ENCODE assay signal across 34 mouse cellular contexts in genomic region chr6:87484806-87485205, GRCm38 (mm10). TPM values are rescaled to one million over a fixed set of nuclear protein-coding genes. Genes with fewer than 3 reads are reported as not detected.
DNase-seq lines count a peak whose midpoint lies in the region; ATAC-seq and TF ChIP-seq lines count a peak whose summit lies in the region.
"Had no signal": no experiment of that assay in that cellular context is flagged by ENCODE, and none has a peak within 500 bp of the region (broad histone marks: within the 10 kb centered on the region; RNA-seq: fewer than 3 reads in every experiment).

No protein-coding gene starts in this region.

- H3K27ac ChIP-seq in lung, embryonic 15.5 days, result peak overlapping the region; percentile 47; the same call in 1 of the 2 replicates
- no peak overlapping the region for H3K27ac ChIP-seq in forebrain, embryonic 11.5 days (ENCODE audit: low read depth, low read length)
- H3K27ac ChIP-seq: forebrain, embryonic 15.5 days; heart, embryonic 10.5 days; heart, embryonic 15.5 days; hindbrain, embryonic 12.5 days; hindbrain, postnatal 0 days; intestine, embryonic 15.5 days; kidney, postnatal 0 days; limb, embryonic 13.5 days; midbrain, embryonic 10.5 days; neural tube, embryonic 12.5 days had no signal

- H3K9ac ChIP-seq in lung, embryonic 15.5 days, result no peak overlapping the region
- no peak overlapping the region for H3K9ac ChIP-seq in forebrain, embryonic 11.5 days (ENCODE audit: low read length)
- H3K9ac ChIP-seq: forebrain, embryonic 15.5 days; heart, embryonic 15.5 days; hindbrain, embryonic 12.5 days; intestine, embryonic 15.5 days; limb, embryonic 13.5 days; neural tube, embryonic 12.5 days had no signal

- no peaks in the 10 kb centered on the region for H3K27me3 ChIP-seq in lung, embryonic 15.5 days
- H3K27me3 ChIP-seq in Patski, result no peaks in the 10 kb centered on the region
- no peaks in the 10 kb centered on the region for H3K27me3 ChIP-seq in forebrain, embryonic 11.5 days (ENCODE audit: control insufficient read depth, insufficient read depth, low read length)
- H3K27me3 ChIP-seq: forebrain, embryonic 15.5 days; hindbrain, embryonic 12.5 days; limb, embryonic 13.5 days; neural tube, embryonic 12.5 days had no signal

- POLR2A ChIA-PET in Patski (lab: Charles Lee), result no interaction called here

- TF ChIP-seq CTCF in lung, adult 2 months (IDR thresholded peaks at IDR 0.05; ENCODE audit: insufficient read depth, low read length), result no peak
- TF ChIP-seq CTCF in Patski (IDR thresholded peaks at IDR 0.05), result no peak

- H3K9me3 ChIP-seq in lung, embryonic 15.5 days, result no peaks in the 10 kb centered on the region
- H3K9me3 ChIP-seq in forebrain, embryonic 11.5 days (ENCODE audit: control insufficient read depth, low read length), result no peaks in the 10 kb centered on the region
- H3K9me3 ChIP-seq: forebrain, embryonic 15.5 days; heart, embryonic 10.5 days; heart, embryonic 15.5 days; hindbrain, embryonic 12.5 days; intestine, embryonic 15.5 days; limb, embryonic 13.5 days; midbrain, embryonic 10.5 days; neural tube, embryonic 12.5 days had no signal

- H3K4me2 ChIP-seq in lung, embryonic 15.5 days, result no peak overlapping the region
- H3K4me2 ChIP-seq in forebrain, embryonic 11.5 days (ENCODE audit: low read depth, low read length, severe bottlenecking), result no peak overlapping the region
- H3K4me2 ChIP-seq: forebrain, embryonic 15.5 days; heart, embryonic 15.5 days; hindbrain, embryonic 12.5 days; intestine, embryonic 15.5 days; limb, embryonic 13.5 days; liver, embryonic 11.5 days; neural tube, embryonic 12.5 days had no signal

- 29% methylated on average over 5 of the region's 5 CpGs for WGBS in lung, embryonic 15.5 days
- WGBS in lung, adult 2 months, result 45% methylated on average over 5 of the region's 5 CpGs
- 81% methylated on average over 5 of the region's 5 CpGs for WGBS in forebrain, embryonic 11.5 days

- CTCF ChIA-PET in Patski (lab: Charles Lee), result interaction anchor here (1.0 to 1.2 kb wide), 3 partner anchors 18 to 32 kb away, joined by 3 to 5 read pairs (median 3); no protein-coding TSS in a partner anchor

- H3K4me1 ChIP-seq in lung, embryonic 15.5 days, result peaks cover 18% of the 10 kb centered on the region
- H3K4me1 ChIP-seq in lung, adult 2 months (ENCODE audit: control insufficient read depth, insufficient read depth, low read length), result no peaks in the 10 kb centered on the region
- H3K4me1 ChIP-seq in forebrain, embryonic 11.5 days (replicated peaks; ENCODE audit: control insufficient read depth, insufficient read depth, low read length), result no peaks in the 10 kb centered on the region
- H3K4me1 ChIP-seq: forebrain, embryonic 15.5 days; heart, embryonic 15.5 days; hindbrain, embryonic 12.5 days; intestine, embryonic 15.5 days had no signal

- H3K36me3 ChIP-seq in lung, embryonic 15.5 days, result no peaks in the 10 kb centered on the region
- H3K36me3 ChIP-seq in forebrain, embryonic 11.5 days (ENCODE audit: control insufficient read depth, insufficient read depth, low read length), result no peaks in the 10 kb centered on the region
- H3K36me3 ChIP-seq: forebrain, embryonic 15.5 days; heart, embryonic 10.5 days; hindbrain, embryonic 12.5 days; intestine, embryonic 15.5 days; limb, embryonic 13.5 days; midbrain, embryonic 10.5 days; neural tube, embryonic 12.5 days had no signal

- no peak for TF ChIP-seq POLR2A in lung, adult 2 months (IDR thresholded peaks at IDR 0.05; ENCODE audit: borderline replicate concordance, extremely low read depth, low read depth, low read length)

- no peak overlapping the region for H3K4me3 ChIP-seq in lung, embryonic 15.5 days
- no peak overlapping the region for H3K4me3 ChIP-seq in lung, adult 2 months (replicated peaks; ENCODE audit: extremely low read depth, low read depth, low read length)
- H3K4me3 ChIP-seq in forebrain, embryonic 11.5 days (ENCODE audit: low read depth, low read length), result no peak overlapping the region
- H3K4me3 ChIP-seq: forebrain, embryonic 15.5 days; heart, embryonic 10.5 days; heart, embryonic 15.5 days; hindbrain, embryonic 12.5 days; intestine, embryonic 15.5 days; limb, embryonic 13.5 days; midbrain, embryonic 10.5 days; myocyte; neural tube, embryonic 12.5 days had no signal

- in situ Hi-C loops in Patski (cut with MboI; ENCODE audit: low pct_unique_long_range_greater_than_20kb), result no loop called here

- ATAC-seq in lung, embryonic 15.5 days (ENCODE audit: borderline replicate concordance, extremely low read depth, low FRiP score, low TSS enrichment), result peak; percentile 11; the same call in 1 of the 2 replicates
- ATAC-seq in Patski, result no peak
- ATAC-seq in forebrain, embryonic 11.5 days (replicated peaks; ENCODE audit: low FRiP score), result no peak
- ATAC-seq: forebrain, embryonic 15.5 days; hindbrain, postnatal 0 days; intestine, embryonic 15.5 days had no signal

- no peak for DNase-seq in lung, adult 2 months
- DNase-seq in Patski (ENCODE audit: low read depth, low spot score), result peak; percentile 49
- DNase-seq in gonadal fat pad, adult 2 months (ENCODE audit: low read depth), result peak; percentile 90
- DNase-seq in lung, postnatal 25 days (ENCODE audit: low spot score), result peak; percentile 28
- no peak for DNase-seq in embryo, embryonic 11 days
- no peak for DNase-seq in embryo, embryonic 10 days (ENCODE audit: low spot score)
- DNase-seq in forebrain, embryonic 11.5 days (ENCODE audit: low spot score), result no peak
- DNase-seq: adrenal gland, postnatal 10 days; B cell, adult 2 months; cerebellum, adult 11 months; cerebellum, adult 9-10 months; cerebellum, postnatal 36 days; gastrocnemius, postnatal 14 days; heart, adult 11 months; kidney, adult 8-10 months; right cerebral cortex, adult 18-20 months; spleen, adult 18-20 months; thymus, adult 2 months; thymus, postnatal 36 days had no signal

RNA-seq across cellular contexts. Expression of gene Arhgap25, which starts 48.3 kb away (rescaled TPM):
- 8.3 and 8.7 TPM in 2 replicates for polyA plus RNA-seq in lung, embryonic 15.5 days (2015; fragmentation: Nextera tagmentation; extraction: Ambion mirVana)
- polyA plus RNA-seq in lung, adult 2 months (2012; rRNA removed), result 4.5 and 6.6 TPM in 2 replicates
- polyA plus RNA-seq in Patski (2021), result 0.03 TPM
- polyA plus RNA-seq in gonadal fat pad, adult 2 months (2012; rRNA removed), result 2.0 TPM in 2 replicates
- polyA plus RNA-seq in forebrain, embryonic 11.5 days (2014; fragmentation: Nextera tagmentation; extraction: Ambion mirVana), result 2.0 and 2.7 TPM in 2 replicates

RNA-seq across cellular contexts. Expression of gene Bmp10, which starts 56.0 kb away (rescaled TPM):
- 0.05 TPM in 2 replicates for polyA plus RNA-seq in lung, embryonic 15.5 days (2015; fragmentation: Nextera tagmentation; extraction: Ambion mirVana)
- not detected in 2 replicates for polyA plus RNA-seq in lung, adult 2 months (2012; rRNA removed)
- not detected for polyA plus RNA-seq in Patski (2021)
- polyA plus RNA-seq in gonadal fat pad, adult 2 months (2012; rRNA removed), result not detected in 2 replicates
- polyA plus RNA-seq in forebrain, embryonic 11.5 days (2014; fragmentation: Nextera tagmentation; extraction: Ambion mirVana), result not detected in 2 replicates
- polyA plus RNA-seq: forebrain, embryonic 15.5 days; hindbrain, embryonic 12.5 days; hindbrain, postnatal 0 days; intestine, embryonic 15.5 days; kidney, postnatal 0 days; limb, embryonic 13.5 days; midbrain, embryonic 10.5 days; midbrain, postnatal 0 days; myocyte; neural tube, embryonic 12.5 days; stomach, embryonic 16.5 days had no signal

Comparison
In these comparisons a context has a peak if more than half of its experiments do, and no peak if none do; other contexts are left out.
1. DNase-seq: peak in Patski (single experiment), gonadal fat pad, adult 2 months (single experiment) and lung, postnatal 25 days (single experiment); none in lung, adult 2 months (single experiment), embryo, embryonic 11 days (single experiment), embryo, embryonic 10 days (single experiment) and forebrain, embryonic 11.5 days (single experiment).